Mouse (Mus musculus): Measurements from ENCODE around the gene Sv2a.

GRCm38 (mm10) chr3:96168466-96169158 is 12.3 kb upstream of the Sv2a start:
- no peak for TF ChIP-seq CTCF (IDR thresholded peaks at IDR 0.05; ENCODE audit: insufficient read depth, low read length)
- no peak for TF ChIP-seq POLR2A (IDR thresholded peaks at IDR 0.05; ENCODE audit: borderline replicate concordance, extremely low read depth, low read depth, low read length)
